Mouse (Mus musculus): Measurements from ENCODE around the gene Glg1. TPM values are rescaled to one million over a fixed set of nuclear protein-coding genes. Genes with fewer than 3 reads are reported as not detected.
"Not testable (repeated sequence)": the region's sequence is repeated elsewhere in the genome, so short reads cannot be mapped to it uniquely, and the experiment has no call there.

The Glg1 gene
- polyA plus RNA-seq, 1 experiment from 2014 or later, result 97.6 TPM

- 97% methylated on average over 1 of the region's 1 CpGs for WGBS
- not testable (repeated sequence) for H3K27me3 ChIP-seq; H3K4me3 ChIP-seq; H3K9ac ChIP-seq; H3K36me3 ChIP-seq; H3K9me3 ChIP-seq; H3K4me1 ChIP-seq; ATAC-seq (ENCODE audit: insufficient number of reproducible peaks, insufficient read depth, low FRiP score, low TSS enrichment); H3K4me2 ChIP-seq (replicated peaks); H3K27ac ChIP-seq
Observed at GRCm38 (mm10) chr8:111246864-111247263, 12.2 kb downstream of the Glg1 start.

GRCm38 (mm10) chr8:111246287-111246830 is 12.7 kb downstream of the Glg1 start:
- H3K27ac ChIP-seq, result no peak overlapping the region
- H3K4me2 ChIP-seq (replicated peaks), result no peak overlapping the region
- H3K36me3 ChIP-seq, result no peaks in the 10 kb centered on the region
- no peaks in the 10 kb centered on the region for H3K27me3 ChIP-seq
- H3K9me3 ChIP-seq, result no peaks in the 10 kb centered on the region
- no peaks in the 10 kb centered on the region for H3K4me1 ChIP-seq
- 85% methylated on average over 4 of the region's 4 CpGs for WGBS
- no peak overlapping the region for H3K9ac ChIP-seq
- no peak for ATAC-seq (ENCODE audit: insufficient number of reproducible peaks, insufficient read depth, low FRiP score, low TSS enrichment)
- no peak overlapping the region for H3K4me3 ChIP-seq

- no peak overlapping the region for H3K4me2 ChIP-seq (replicated peaks)
- no peaks in the 10 kb centered on the region for H3K27me3 ChIP-seq
- H3K36me3 ChIP-seq, result no peaks in the 10 kb centered on the region
- no peak for ATAC-seq (ENCODE audit: insufficient number of reproducible peaks, insufficient read depth, low FRiP score, low TSS enrichment)
- H3K9ac ChIP-seq, result no peak overlapping the region
- H3K27ac ChIP-seq, result no peak overlapping the region
- WGBS, result 76% methylated on average over 3 of the region's 3 CpGs
- peaks cover 8% of the 10 kb centered on the region; the same call in 1 of the 2 replicates for H3K4me1 ChIP-seq
- no peaks in the 10 kb centered on the region for H3K9me3 ChIP-seq
- no peak overlapping the region for H3K4me3 ChIP-seq
Observed at GRCm38 (mm10) chr8:111237301-111237700, 21.7 kb downstream of the Glg1 start.

GRCm38 (mm10) chr8:111233730-111234129 is 25.3 kb downstream of the Glg1 start:
- H3K27ac ChIP-seq, result no peak overlapping the region
- peaks cover 6% of the 10 kb centered on the region; the same call in 1 of the 2 replicates for H3K4me1 ChIP-seq
- H3K4me3 ChIP-seq, result no peak overlapping the region
- no peak for ATAC-seq (ENCODE audit: insufficient number of reproducible peaks, insufficient read depth, low FRiP score, low TSS enrichment)
- no peak overlapping the region for H3K4me2 ChIP-seq (replicated peaks)
- H3K36me3 ChIP-seq, result no peaks in the 10 kb centered on the region
- H3K27me3 ChIP-seq, result no peaks in the 10 kb centered on the region
- WGBS, result 92% methylated on average over 2 of the region's 2 CpGs
- no peak overlapping the region for H3K9ac ChIP-seq
- no peaks in the 10 kb centered on the region for H3K9me3 ChIP-seq

- H3K27me3 ChIP-seq, result no peaks in the 10 kb centered on the region
- H3K27ac ChIP-seq, result no peak overlapping the region
- 70% methylated on average over 5 of the region's 5 CpGs for WGBS
- no peaks in the 10 kb centered on the region for H3K36me3 ChIP-seq
- H3K4me2 ChIP-seq (replicated peaks), result no peak overlapping the region
- H3K4me1 ChIP-seq, result peaks cover 8% of the 10 kb centered on the region; the same call in 1 of the 2 replicates
- H3K4me3 ChIP-seq, result no peak overlapping the region
- no peaks in the 10 kb centered on the region for H3K9me3 ChIP-seq
- ATAC-seq (ENCODE audit: insufficient number of reproducible peaks, insufficient read depth, low FRiP score, low TSS enrichment), result no peak
- H3K9ac ChIP-seq, result no peak overlapping the region
Observed at GRCm38 (mm10) chr8:111224153-111224552, 34.9 kb downstream of the Glg1 start.

GRCm38 (mm10) chr8:111218107-111218506 is 40.9 kb downstream of the Glg1 start:
- no peak overlapping the region for H3K4me3 ChIP-seq
- no peaks in the 10 kb centered on the region for H3K27me3 ChIP-seq
- H3K27ac ChIP-seq, result no peak overlapping the region
- no peaks in the 10 kb centered on the region for H3K36me3 ChIP-seq
- ATAC-seq (ENCODE audit: insufficient number of reproducible peaks, insufficient read depth, low FRiP score, low TSS enrichment), result no peak
- no peaks in the 10 kb centered on the region for H3K4me1 ChIP-seq
- no peak overlapping the region for H3K9ac ChIP-seq
- 84% methylated on average over 3 of the region's 3 CpGs for WGBS
- 0 out of 2 replicates have a peak, but pooled peaks cover 4% of the 10 kb centered on the region for H3K9me3 ChIP-seq
- no peak overlapping the region for H3K4me2 ChIP-seq (replicated peaks)

- H3K4me1 ChIP-seq, result no peaks in the 10 kb centered on the region
- WGBS, result 81% methylated on average over 5 of the region's 5 CpGs
- ATAC-seq (ENCODE audit: insufficient number of reproducible peaks, insufficient read depth, low FRiP score, low TSS enrichment), result no peak
Observed at GRCm38 (mm10) chr8:111213406-111213805, 45.6 kb downstream of the Glg1 start.

GRCm38 (mm10) chr8:111211180-111211579 is 47.8 kb downstream of the Glg1 start:
- Histone ChIP-seq H3K27me3 (no peaks in the 10 kb centered on the region), H3K36me3 (no peaks in the 10 kb centered on the region), H3K4me1 (no peaks in the 10 kb centered on the region), H3K9ac (no peak overlapping the region), H3K9me3 (no peaks in the 10 kb centered on the region), H3K4me3 (no peak overlapping the region), H3K4me2 (replicated peaks) (no peak overlapping the region), H3K27ac (no peak overlapping the region)
- 96% methylated on average over 2 of the region's 2 CpGs for WGBS
- ATAC-seq (ENCODE audit: insufficient number of reproducible peaks, insufficient read depth, low FRiP score, low TSS enrichment), result no peak

More at GRCm38 (mm10) chr8:111213406-111213805, 45.6 kb downstream of the Glg1 start:
- Histone ChIP-seq H3K27ac (no peak overlapping the region), H3K4me3 (no peak overlapping the region), H3K27me3 (no peaks in the 10 kb centered on the region), H3K9ac (no peak overlapping the region), H3K4me2 (replicated peaks) (no peak overlapping the region), H3K36me3 (no peaks in the 10 kb centered on the region), H3K9me3 (0 out of 2 replicates have a peak, but pooled peaks cover 4% of the 10 kb centered on the region)

GRCm38 (mm10) chr8:111209874-111210273 is 49.1 kb downstream of the Glg1 start:
- H3K4me3 ChIP-seq, result no peak overlapping the region
- no peak overlapping the region for H3K4me2 ChIP-seq (replicated peaks)
- H3K27ac ChIP-seq, result no peak overlapping the region
- no peak for ATAC-seq (ENCODE audit: insufficient number of reproducible peaks, insufficient read depth, low FRiP score, low TSS enrichment)
- H3K9ac ChIP-seq, result no peak overlapping the region
- H3K4me1 ChIP-seq, result no peaks in the 10 kb centered on the region
- no peaks in the 10 kb centered on the region for H3K36me3 ChIP-seq
- no peaks in the 10 kb centered on the region for H3K27me3 ChIP-seq
- no peaks in the 10 kb centered on the region for H3K9me3 ChIP-seq

- Histone ChIP-seq H3K27ac (no peak overlapping the region), H3K4me2 (replicated peaks) (no peak overlapping the region), H3K9ac (no peak overlapping the region), H3K36me3 (no peaks in the 10 kb centered on the region), H3K27me3 (no peaks in the 10 kb centered on the region), H3K4me3 (no peak overlapping the region), H3K9me3 (no peaks in the 10 kb centered on the region), H3K4me1 (no peaks in the 10 kb centered on the region)
- no peak for ATAC-seq (ENCODE audit: insufficient number of reproducible peaks, insufficient read depth, low FRiP score, low TSS enrichment)
- 85% methylated on average over 6 of the region's 6 CpGs for WGBS
Observed at GRCm38 (mm10) chr8:111206321-111206720, 52.7 kb downstream of the Glg1 start.

GRCm38 (mm10) chr8:111205033-111205432 is 54.0 kb downstream of the Glg1 start:
- Histone ChIP-seq H3K4me3 (no peak overlapping the region), H3K9ac (no peak overlapping the region), H3K4me2 (replicated peaks) (no peak overlapping the region), H3K9me3 (no peaks in the 10 kb centered on the region), H3K4me1 (no peaks in the 10 kb centered on the region), H3K27ac (no peak overlapping the region), H3K27me3 (no peaks in the 10 kb centered on the region), H3K36me3 (no peaks in the 10 kb centered on the region)
- no peak for ATAC-seq (ENCODE audit: insufficient number of reproducible peaks, insufficient read depth, low FRiP score, low TSS enrichment)
- WGBS, result 93% methylated on average over 6 of the region's 6 CpGs

GRCm38 (mm10) chr8:111203341-111203740 is 55.7 kb downstream of the Glg1 start:
- Histone ChIP-seq H3K4me2 (replicated peaks) (no peak overlapping the region), H3K36me3 (0 out of 2 replicates have a peak, but pooled peaks cover 7% of the 10 kb centered on the region), H3K9ac (no peak overlapping the region), H3K4me3 (no peak overlapping the region), H3K4me1 (no peaks in the 10 kb centered on the region), H3K27ac (no peak overlapping the region), H3K27me3 (no peaks in the 10 kb centered on the region), H3K9me3 (no peaks in the 10 kb centered on the region)
- no peak for ATAC-seq (ENCODE audit: insufficient number of reproducible peaks, insufficient read depth, low FRiP score, low TSS enrichment)
- 90% methylated on average over 2 of the region's 2 CpGs for WGBS

All from embryonic facial prominence, embryonic 12.5 days (tissue).